Mouse (Mus musculus) liver, embryonic 14.5 days (tissue): Measurements from ENCODE around the gene Bcas1. TPM values are rescaled to one million over a fixed set of nuclear protein-coding genes. Genes with fewer than 3 reads are reported as not detected.

Experiments
- ATAC-seq: fragments of 200-750 bp; cut with Nextera tagmentation; 2 replicates; pipeline ENCODE4 v1.8.0; 2017; ENCODE audit warnings: moderate number of reproducible peaks, mild to moderate bottlenecking, moderate library complexity; ENCODE audit not compliant: insufficient read depth
- DNase-seq, 3 experiments: peaks; one replicate each; pipeline ENCODE4 v3.0.0-alpha.2; 2012 to 2013; ENCODE audit warnings: low read depth in 3 of 3, low spot score in 3 of 3
- H3K27ac ChIP-seq: fragments of 300-500 bp; sonication (generic); 2 replicates; pipeline ENCODE4 v1.5.1; 2014; ENCODE audit warnings: moderate library complexity, mild to moderate bottlenecking, control low read depth, inconsistent platforms
- H3K27me3 ChIP-seq: fragments of 300-500 bp; sonication (generic); 2 replicates; pipeline ENCODE4 v1.6.1; 2014; ENCODE audit warnings: mild to moderate bottlenecking, low read length, moderate library complexity; ENCODE audit not compliant: control insufficient read depth, insufficient read depth
- H3K36me3 ChIP-seq: fragments of 300-500 bp; sonication (generic); replicated peaks from 2 replicates; pipeline ENCODE4 v1.6.1; 2014; ENCODE audit warnings: low read depth; ENCODE audit not compliant: control insufficient read depth, insufficient read depth
- H3K4me1 ChIP-seq, 2 experiments: fragments of 200-500 bp in 1 of 2; fragments of 300-500 bp in 1 of 2; sonication (generic) in 1 of 2; replicated peaks; 2 replicates each; pipeline ENCODE4 v1.6.1; 2012 to 2014; ENCODE audit warnings: antibody characterized with exemption in 1 of 2, inconsistent platforms in 1 of 2, low read length in 1 of 2; ENCODE audit not compliant: control insufficient read depth in 2 of 2, insufficient read depth in 2 of 2
- H3K4me2 ChIP-seq: fragments of 300-500 bp; sonication (generic); 2 replicates; pipeline ENCODE4 v1.6.1; 2014; ENCODE audit warnings: low read depth, mild to moderate bottlenecking, control low read depth, moderate library complexity
- H3K4me3 ChIP-seq, 2 experiments: fragments of 200-500 bp in 1 of 2; fragments of 300-500 bp in 1 of 2; sonication (generic) in 1 of 2; 2 replicates each; pipeline ENCODE4 v1.5.1; 2012 to 2014; ENCODE audit warnings: low read depth in 2 of 2, low read length in 2 of 2, mild to moderate bottlenecking in 2 of 2, control low read depth in 1 of 2, inconsistent platforms in 1 of 2, moderate library complexity in 1 of 2; ENCODE audit not compliant: insufficient read depth in 1 of 2
- H3K9ac ChIP-seq: fragments of 300-500 bp; sonication (generic); replicated peaks from 2 replicates; pipeline ENCODE4 v1.6.1; 2014; ENCODE audit warnings: mild to moderate bottlenecking, control low read depth, moderate library complexity
- H3K9me3 ChIP-seq: fragments of 300-500 bp; sonication (generic); 2 replicates; pipeline ENCODE4 v1.6.1; 2016; ENCODE audit warnings: low read length, mixed read lengths; ENCODE audit not compliant: control insufficient read depth
- CTCF ChIP-seq: IDR thresholded peaks from 2 replicates; pipeline ENCODE4 v1.5.1; 2016; ENCODE audit warnings: antibody characterized with exemption, low read depth, control low read depth
- EP300 ChIP-seq: IDR thresholded peaks from 2 replicates; pipeline ENCODE4 v1.6.1; 2016; ENCODE audit warnings: antibody characterized with exemption, low read depth
- WGBS: fragments of 180-500 bp; shearing (Covaris S2); extraction: QIAGEN DNeasy Blood & Tissue Kit; methylation state at CpG from one replicate; pipeline ENCODE4 v1.1.7; 2014; ENCODE audit not compliant: insufficient replicate concordance; 5-methylcytosine and 5-hydroxymethylcytosine counted together
- polyA plus RNA-seq, 2 experiments: library from polyadenylated mRNA; depleted of rRNA in 1 of 2; stranded (reverse) in 1 of 2; unstranded in 1 of 2; fragments of >200 nt; fragmentation: Nextera tagmentation in 1 of 2; extraction: Ambion mirVana in 1 of 2; gene quantifications; 2 replicates each; pipeline versions ENCODE4 v1.2.1 to v1.2.3; 2012 to 2014

Bcas1 gene
- polyA plus RNA-seq, 2 experiments = 3.9 to 5.7 TPM

- no peak for ATAC-seq
- H3K4me3 ChIP-seq = no peak overlapping the region
Observed at GRCm38 (mm10) chr2:170410677-170411489, 16.8 kb downstream of the Bcas1 start.

DNA sequence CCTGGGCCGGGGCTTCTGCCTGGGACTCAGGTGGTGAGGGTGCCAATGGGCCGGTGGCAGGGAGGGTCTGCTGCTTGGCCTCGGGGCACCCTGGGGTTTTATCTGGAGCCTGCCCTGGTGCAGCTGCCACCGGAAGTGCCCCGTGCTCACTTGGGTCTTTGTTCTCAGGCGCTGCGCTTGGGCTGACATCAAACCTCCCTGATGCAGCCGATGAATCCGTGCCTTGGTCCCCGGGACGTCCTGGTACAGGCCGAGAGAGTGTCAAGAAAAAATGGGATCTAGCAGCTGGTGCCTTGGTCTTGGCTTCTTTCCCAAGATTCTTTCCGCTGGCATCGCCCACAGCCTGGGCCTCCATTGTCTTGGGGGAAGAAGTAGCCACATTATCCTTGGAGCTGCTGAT is 21.2 kb downstream of the Bcas1 start:
- Histone ChIP-seq H3K27me3 (peaks cover 6% of the 10 kb centered on the region), H3K36me3 (no peaks in the 10 kb centered on the region), H3K4me3 (no peak overlapping the region), H3K4me1 (peaks cover 0 to 3% of the 10 kb centered on the region in 2 experiments; a peak in 2 of 4 replicates), H3K9me3 (no peaks in the 10 kb centered on the region), H3K27ac (no peak overlapping the region), H3K9ac (no peak overlapping the region), H3K4me2 (no peak overlapping the region)
- DNase-seq = no peak
- no peak for ATAC-seq
- WGBS = 66% methylated on average over 14 of the region's 14 CpGs
- TF ChIP-seq EP300 = no peak
- TF ChIP-seq CTCF = no peak

More at GRCm38 (mm10) chr2:170410677-170411489, 16.8 kb downstream of the Bcas1 start:
- Histone ChIP-seq H3K27me3 (peaks cover 8% of the 10 kb centered on the region), H3K9ac (no peak overlapping the region), H3K4me2 (no peak overlapping the region), H3K36me3 (no peaks in the 10 kb centered on the region), H3K4me1 (no peaks in the 10 kb centered on the region), H3K9me3 (no peaks in the 10 kb centered on the region), H3K27ac (no peak overlapping the region)
- no peak for DNase-seq
- TF ChIP-seq CTCF = no peak
- no peak for TF ChIP-seq EP300
- 22% methylated on average over 23 of the region's 23 CpGs for WGBS

DNA sequence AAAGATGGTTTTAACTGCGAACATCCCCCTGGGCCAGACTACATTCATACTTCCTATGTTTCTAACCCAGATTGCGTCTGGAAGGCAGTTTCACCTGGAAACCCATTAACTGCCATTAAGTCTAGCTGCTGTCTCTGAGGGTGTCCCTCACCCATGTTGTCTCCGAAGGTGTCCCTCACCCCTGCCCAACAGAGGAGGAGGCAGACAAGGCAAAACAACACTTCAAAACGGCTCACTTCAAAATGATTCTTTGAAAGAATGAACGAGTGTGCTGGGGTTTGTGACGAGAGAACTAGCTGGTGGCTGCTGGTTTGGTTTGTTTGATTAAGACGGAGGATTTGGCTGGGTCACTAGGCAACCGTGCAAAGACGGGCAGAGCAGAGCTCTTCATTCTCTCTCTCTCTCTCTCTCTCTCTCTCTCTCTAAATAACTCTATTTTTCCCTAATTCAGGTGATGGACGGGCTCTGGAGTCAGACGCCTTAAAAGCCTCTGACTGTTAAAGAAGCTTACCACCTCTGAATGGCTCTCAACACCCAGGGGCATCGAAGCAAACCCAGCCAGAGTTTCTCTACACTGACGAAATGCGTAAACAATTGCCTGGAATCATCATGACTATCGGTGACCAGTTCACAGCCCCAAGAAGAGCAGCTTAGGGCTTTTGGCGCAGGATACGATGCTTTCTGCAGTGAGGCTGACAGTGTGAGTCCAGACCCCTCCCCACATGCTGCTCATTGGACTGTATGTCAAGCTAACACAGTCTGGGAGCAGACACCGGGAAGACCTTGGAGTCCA is 22.7 kb downstream of the Bcas1 start:
- no peaks in the 10 kb centered on the region for H3K9me3 ChIP-seq
- ATAC-seq (no peak), DNase-seq (no peak)
- no peak overlapping the region for H3K9ac ChIP-seq
- H3K27me3 ChIP-seq = no peaks in the 10 kb centered on the region
- no peak overlapping the region for H3K27ac ChIP-seq
- 35% methylated on average over 18 of the region's 18 CpGs for WGBS
- TF ChIP-seq CTCF = no peak
- TF ChIP-seq EP300 = no peak
- no peaks in the 10 kb centered on the region for H3K36me3 ChIP-seq
- no peak overlapping the region for H3K4me2 ChIP-seq
- H3K4me3 ChIP-seq = no peak overlapping the region
- peaks cover 0 to 3% of the 10 kb centered on the region in 2 experiments; a peak in 2 of 4 replicates for H3K4me1 ChIP-seq

DNA sequence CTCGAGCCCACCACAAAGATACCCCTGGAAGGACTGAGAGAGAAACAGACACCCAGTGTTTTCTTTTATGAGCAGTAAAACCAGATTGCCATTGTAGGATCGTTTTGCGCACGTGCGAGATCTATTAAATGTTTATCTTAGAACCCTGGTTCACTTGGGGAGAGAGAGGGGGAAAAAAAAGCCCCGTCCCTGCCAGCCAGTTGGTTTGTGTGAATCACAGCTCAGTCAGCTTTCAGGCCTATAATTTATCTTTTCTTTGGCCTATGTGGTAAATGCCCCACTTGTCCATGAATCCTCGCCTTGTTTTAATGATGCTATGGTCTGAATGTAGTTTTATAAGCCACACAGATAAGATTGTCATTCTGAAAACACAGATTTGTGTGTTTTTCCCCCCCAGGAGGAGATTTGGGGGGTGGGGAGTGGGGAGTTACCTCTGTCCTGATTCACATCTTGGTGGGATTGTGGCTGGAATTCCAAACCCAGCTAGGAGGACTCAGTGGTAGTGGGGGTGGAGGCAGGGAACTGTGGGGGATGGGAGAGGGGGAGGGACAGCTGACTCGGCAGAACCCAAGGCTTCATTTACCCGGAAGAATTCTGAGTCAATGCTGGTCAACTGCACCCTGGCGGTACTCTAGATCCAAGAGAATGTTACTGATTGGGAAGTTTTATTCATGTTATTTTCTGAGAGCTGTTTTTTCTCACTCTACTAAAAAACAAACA is 23.8 kb downstream of the Bcas1 start:
- Histone ChIP-seq H3K27ac (no peak overlapping the region), H3K4me1 (peaks cover 0 to 3% of the 10 kb centered on the region in 2 experiments; a peak in 2 of 4 replicates), H3K4me2 (no peak overlapping the region), H3K9me3 (no peaks in the 10 kb centered on the region), H3K9ac (no peak overlapping the region), H3K27me3 (no peaks in the 10 kb centered on the region), H3K36me3 (no peaks in the 10 kb centered on the region), H3K4me3 (no peak overlapping the region)
- 43% methylated on average over 10 of the region's 10 CpGs for WGBS
- no peak for DNase-seq
- no peak for TF ChIP-seq CTCF
- TF ChIP-seq EP300 = no peak
- ATAC-seq = no peak
